Mouse (Mus musculus): ENCODE measurements around the gene Gng12. TPM values are rescaled to one million over a fixed set of nuclear protein-coding genes. Genes with fewer than 3 reads are reported as not detected.

The Gng12 gene
- 38.0 and 38.2 TPM in 2 replicates for polyA plus RNA-seq (2012; rRNA removed)

DNA sequence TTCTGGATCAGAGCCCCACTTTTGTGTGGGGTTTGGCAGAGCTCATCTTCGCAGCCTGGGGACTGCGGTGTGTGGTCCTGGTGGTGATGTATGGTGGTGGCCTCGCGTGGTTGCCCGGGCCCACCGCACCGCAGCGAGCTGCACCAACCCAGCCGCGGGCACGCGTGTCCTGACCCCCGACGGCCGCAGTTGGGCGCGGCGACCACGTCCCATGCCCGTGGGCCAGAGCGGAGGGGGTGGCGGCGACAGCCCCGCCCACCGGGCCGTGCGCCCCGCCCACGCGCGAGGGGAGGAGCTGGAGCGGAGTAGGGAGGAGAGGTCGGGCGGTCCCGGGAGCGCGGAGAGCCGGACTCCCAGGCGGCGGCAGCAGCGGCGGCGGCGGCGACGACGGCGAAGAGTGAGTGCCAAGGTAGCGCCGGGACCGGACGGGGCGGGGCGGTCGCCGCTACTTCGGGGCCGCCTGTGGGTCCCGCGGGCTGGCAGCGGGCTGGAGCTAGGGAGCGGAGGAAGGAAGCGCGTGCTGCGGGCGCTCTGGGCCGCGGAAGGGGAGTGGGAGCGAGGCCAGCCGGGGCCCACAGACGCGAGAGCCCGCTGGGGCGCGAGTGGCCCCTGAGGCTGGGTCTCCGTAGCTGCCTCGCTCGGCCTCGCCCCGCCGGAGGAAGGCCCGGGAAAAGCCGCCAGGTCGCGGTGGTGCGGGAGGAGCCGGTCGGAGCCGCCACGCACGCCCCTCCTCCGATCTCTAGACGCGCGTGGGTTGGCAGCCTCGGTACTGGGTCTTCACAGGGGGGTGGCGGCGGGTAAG, at the start of gene Gng12:
Gng12 (plus strand) TSS at position 279 of the 802 bp plus-strand sequence.

DNA sequence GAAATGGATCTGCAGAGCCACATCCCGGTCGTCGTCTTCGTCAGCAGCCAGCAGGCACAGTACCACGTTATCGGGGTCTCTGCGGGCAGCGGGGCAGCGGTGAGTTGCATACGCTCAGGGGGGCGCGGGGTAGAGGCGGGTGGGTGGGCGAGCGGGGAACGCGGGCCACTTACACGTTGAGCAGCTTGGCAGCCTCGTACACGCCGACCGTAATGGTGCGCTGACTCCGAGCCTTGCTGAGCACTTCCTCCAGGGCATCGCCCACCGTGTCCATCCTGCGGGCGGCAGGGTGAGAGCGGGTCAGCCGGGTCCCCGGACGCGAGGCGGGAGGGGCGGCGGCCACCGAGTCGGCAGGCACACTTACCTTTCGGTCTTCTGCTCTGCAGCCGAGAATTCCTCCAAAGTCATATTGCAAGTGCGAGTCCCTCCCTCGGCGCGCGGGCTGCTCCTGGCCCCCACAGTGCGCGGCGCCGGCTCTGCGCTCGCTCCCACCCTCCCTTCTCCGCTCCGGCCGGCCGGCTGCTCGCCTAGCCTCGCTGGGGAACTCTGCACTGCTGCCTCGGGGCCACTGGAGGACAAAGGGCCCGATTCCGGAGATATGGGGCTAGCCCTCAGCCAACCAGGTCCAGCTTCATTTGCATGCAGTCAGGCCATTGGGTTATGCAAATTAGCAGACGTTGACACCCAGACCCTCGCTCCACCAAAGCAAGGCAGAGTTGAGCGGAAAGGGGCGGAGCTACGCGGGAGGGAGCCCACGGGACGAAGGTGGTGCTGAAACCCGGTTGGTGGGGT, 140.8 kb downstream of the Gng12 start, which contains the start of gene Gadd45a:
Gadd45a (minus strand) TSS at position 621 of the 792 bp plus-strand sequence.

Other genes starting within 250 kb of the Gng12 start
- gene Vmn1r35, start 210.5 kb upstream of the Gng12 start, polyA plus RNA-seq (2012; rRNA removed): not detected in 2 replicates
- gene Vmn1r36, start 177.2 kb upstream of the Gng12 start, polyA plus RNA-seq (2012; rRNA removed): not detected in 2 replicates
- gene Vmn1r37, start 167.0 kb upstream of the Gng12 start, polyA plus RNA-seq (2012; rRNA removed): not detected in 2 replicates
- gene Vmn1r38, start 113.8 kb upstream of the Gng12 start, polyA plus RNA-seq (2012; rRNA removed): not detected in 2 replicates
- gene Vmn1r39, start 85.8 kb upstream of the Gng12 start, polyA plus RNA-seq (2012; rRNA removed): not detected in 2 replicates
- 126 and 134 TPM in 2 replicates for gene Gadd45a, start 141.1 kb downstream of the Gng12 start, polyA plus RNA-seq (2012; rRNA removed)

All from colon, adult 2 months (tissue).